9 mouse cellular contexts compared by ENCODE assay signal in the genomic region with DNA sequence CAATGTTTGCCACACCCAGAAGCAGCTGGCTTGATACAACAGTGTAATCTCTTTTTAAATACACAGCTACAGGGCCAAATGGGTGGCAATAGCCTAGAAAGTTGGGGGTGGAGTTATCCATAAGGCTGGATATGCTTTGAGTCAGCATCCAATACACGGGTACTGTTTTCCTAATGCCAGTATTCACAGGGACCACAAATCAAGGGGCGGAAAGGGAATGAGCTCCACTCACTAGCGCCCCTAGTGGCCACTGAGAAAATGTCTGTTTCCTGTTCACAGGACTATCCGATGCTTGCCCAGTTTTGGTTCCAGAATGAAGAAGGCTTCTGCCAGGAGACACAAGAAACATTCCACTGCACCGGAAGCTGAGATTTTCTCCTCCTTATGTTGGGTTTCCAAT. TPM values are rescaled to one million over a fixed set of nuclear protein-coding genes. Genes with fewer than 3 reads are reported as not detected.
DNase-seq lines count a peak whose midpoint lies in the region; ATAC-seq and TF ChIP-seq lines count a peak whose summit lies in the region.
"Had no signal": no experiment of that assay in that cellular context is flagged by ENCODE, and none has a peak within 500 bp of the region (broad histone marks: within the 10 kb centered on the region; RNA-seq: fewer than 3 reads in every experiment).

No protein-coding gene starts in this region.

- no peak for DNase-seq in layer of hippocampus, adult 2 months (ENCODE audit: low spot score in 2 of 2)
- DNase-seq in layer of hippocampus, postnatal 36 days, result no peak
- peak; percentile 67 to 76 for DNase-seq in cerebellum, adult 18-20 months
- peak; percentile 68 for DNase-seq in gastrocnemius, postnatal 14 days
- DNase-seq in liver, adult 2 months (ENCODE audit: extremely low read depth, low read depth, low spot score), result no peak
- no peak for DNase-seq in frontal cortex, adult 2 months (ENCODE audit: extremely low spot score in 1 of 2, low spot score in 1 of 2)

- H3K4me2 ChIP-seq in neural tube, embryonic 14.5 days (ENCODE audit: low read depth, low read length), result no peak overlapping the region
- H3K4me2 ChIP-seq: embryonic facial prominence, embryonic 15.5 days had no signal

- H3K9me3 ChIP-seq in ES-Bruce4 (replicated peaks; ENCODE audit: control insufficient read depth, insufficient read depth, low read length, poor library complexity, severe bottlenecking), result no peaks in the 10 kb centered on the region
- no peaks in the 10 kb centered on the region for H3K9me3 ChIP-seq in neural tube, embryonic 14.5 days (ENCODE audit: control insufficient read depth, low read length)
- H3K9me3 ChIP-seq: embryonic facial prominence, embryonic 15.5 days had no signal

- no peak for TF ChIP-seq POLR2A in ES-Bruce4 (IDR thresholded peaks at IDR 0.05; ENCODE audit: insufficient read depth, low read length)
- no peak for TF ChIP-seq POLR2A in liver, adult 2 months (IDR thresholded peaks at IDR 0.05; ENCODE audit: extremely low read depth, insufficient read depth, low read length)

- no peaks in the 10 kb centered on the region for H3K79me2 ChIP-seq in liver, adult 2 months (ENCODE audit: control insufficient read depth, insufficient read depth, low read length)

- no peak for TF ChIP-seq EP300 in ES-Bruce4 (IDR thresholded peaks at IDR 0.05; ENCODE audit: insufficient read depth, low read depth, low read length)

- H3K9ac ChIP-seq in ES-Bruce4 (ENCODE audit: low read depth, poor library complexity, severe bottlenecking), result no peak overlapping the region
- H3K9ac ChIP-seq in liver, adult 2 months (ENCODE audit: low read depth, low read length), result no peak overlapping the region
- H3K9ac ChIP-seq in neural tube, embryonic 14.5 days (replicated peaks; ENCODE audit: low read depth, low read length), result no peak overlapping the region
- H3K9ac ChIP-seq: embryonic facial prominence, embryonic 15.5 days had no signal

- no peak overlapping the region for H3K4me3 ChIP-seq in layer of hippocampus, adult 2 months
- H3K4me3 ChIP-seq in ES-Bruce4 (ENCODE audit: low read depth, low read length), result no peak overlapping the region
- H3K4me3 ChIP-seq in liver, adult 2 months (ENCODE audit: insufficient read depth, low read depth, low read length), result no peak overlapping the region
- no peak overlapping the region for H3K4me3 ChIP-seq in neural tube, embryonic 14.5 days (ENCODE audit: low read depth, low read length)
- H3K4me3 ChIP-seq: embryonic facial prominence, embryonic 15.5 days had no signal

- no peaks in the 10 kb centered on the region for H3K36me3 ChIP-seq in ES-Bruce4 (ENCODE audit: control insufficient read depth, insufficient read depth, low read length, poor library complexity, severe bottlenecking)
- no peaks in the 10 kb centered on the region for H3K36me3 ChIP-seq in liver, adult 2 months (ENCODE audit: control insufficient read depth, insufficient read depth, low read length)
- no peaks in the 10 kb centered on the region for H3K36me3 ChIP-seq in neural tube, embryonic 14.5 days (ENCODE audit: control insufficient read depth, insufficient read depth, low read length)
- H3K36me3 ChIP-seq: embryonic facial prominence, embryonic 15.5 days had no signal

- peak; percentile 54; the same call in 1 of the 2 replicates for ATAC-seq in neural tube, embryonic 14.5 days (ENCODE audit: low read depth)

- H3K27ac ChIP-seq in layer of hippocampus, adult 2 months, result no peak overlapping the region
- no peak overlapping the region for H3K27ac ChIP-seq in ES-Bruce4 (ENCODE audit: insufficient read depth, low read length)
- H3K27ac ChIP-seq in liver, adult 2 months (replicated peaks; ENCODE audit: insufficient read depth, low read depth, low read length), result no peak overlapping the region
- H3K27ac ChIP-seq in neural tube, embryonic 14.5 days (ENCODE audit: low read depth, low read length), result no peak overlapping the region
- H3K27ac ChIP-seq: embryonic facial prominence, embryonic 15.5 days had no signal

- no peaks in the 10 kb centered on the region for H3K27me3 ChIP-seq in ES-Bruce4 (ENCODE audit: control insufficient read depth, insufficient read depth, low read length, poor library complexity, severe bottlenecking)
- H3K27me3 ChIP-seq in liver, adult 2 months (ENCODE audit: control insufficient read depth, insufficient read depth, low read length), result no peaks in the 10 kb centered on the region
- no peaks in the 10 kb centered on the region for H3K27me3 ChIP-seq in neural tube, embryonic 14.5 days (ENCODE audit: control insufficient read depth, insufficient read depth, low read length)
- H3K27me3 ChIP-seq: embryonic facial prominence, embryonic 15.5 days had no signal

- H3K4me1 ChIP-seq in ES-Bruce4 (ENCODE audit: control insufficient read depth, insufficient read depth, low read length), result peaks cover 2% of the 10 kb centered on the region
- peaks cover 6% of the 10 kb centered on the region for H3K4me1 ChIP-seq in liver, adult 2 months (ENCODE audit: control insufficient read depth, insufficient read depth, low read length)
- no peaks in the 10 kb centered on the region for H3K4me1 ChIP-seq in neural tube, embryonic 14.5 days (ENCODE audit: control insufficient read depth, insufficient read depth, low read length)
- H3K4me1 ChIP-seq: embryonic facial prominence, embryonic 15.5 days had no signal

- TF ChIP-seq CTCF in layer of hippocampus, adult 2 months (conservative IDR thresholded peaks at IDR 0.05), result peak; percentile 94
- TF ChIP-seq CTCF in ES-Bruce4 (IDR thresholded peaks at IDR 0.05; ENCODE audit: low read depth, low read length), result peak; percentile 82
- peak; percentile 69; the same call in 1 of the 2 replicates for TF ChIP-seq CTCF in liver, adult 2 months (IDR thresholded peaks at IDR 0.05; ENCODE audit: low read depth, low read length)

- intact Hi-C loops in gastrocnemius, postnatal 14 days (cut with DNase I; ENCODE audit: low total_unique reads), result no loop called here

- 20% methylated on average over 5 of the region's 5 CpGs for WGBS in liver, adult 2 months
- 20% methylated on average over 5 of the region's 5 CpGs for WGBS in neural tube, embryonic 14.5 days

RNA-seq across cellular contexts. Expression of gene Fbxl14, which starts 7.3 kb away (rescaled TPM):
- 10 to 100 TPM; 32.3 to 34.3 TPM for total RNA-seq in layer of hippocampus, adult 2 months (2021)
- total RNA-seq in layer of hippocampus, postnatal 36 days (2021), result 10 to 100 TPM; 31.6 to 33.6 TPM
- polyA plus RNA-seq in ES-Bruce4 (2011; ENCODE audit: insufficient read depth, insufficient read length, low read depth, missing spikeins), result 30.9 and 37.9 TPM in 2 replicates
- total RNA-seq in gastrocnemius, postnatal 14 days (2021), result 10 to 100 TPM in 1 of 2 experiments, 1 to 10 TPM in 1; 9.2 to 11.1 TPM
- 5.0 and 7.9 TPM in 2 replicates for total RNA-seq in liver, adult 2 months (2014; rRNA removed)
- polyA plus RNA-seq in liver, adult 2 months (2012; rRNA removed), result 17.5 and 18.7 TPM in 2 replicates
- 3.5 and 3.8 TPM in 2 replicates for polyA plus RNA-seq in neural tube, embryonic 14.5 days (2014; fragmentation: Nextera tagmentation; extraction: Ambion mirVana)
- polyA plus RNA-seq in frontal cortex, adult 2 months (2012; rRNA removed), result 30.9 and 33.7 TPM in 2 replicates

RNA-seq across cellular contexts. Expression of gene Adipor2, which starts 54.6 kb away (rescaled TPM):
- 10 to 100 TPM; 37.1 to 40.5 TPM for total RNA-seq in layer of hippocampus, adult 2 months (2021)
- 10 to 100 TPM; 36.2 to 41.5 TPM for total RNA-seq in layer of hippocampus, postnatal 36 days (2021)
- 104 and 111 TPM in 2 replicates for polyA plus RNA-seq in ES-Bruce4 (2011; ENCODE audit: insufficient read depth, insufficient read length, low read depth, missing spikeins)
- total RNA-seq in gastrocnemius, postnatal 14 days (2021), result 10 to 100 TPM; 53.0 to 60.4 TPM
- total RNA-seq in liver, adult 2 months (2014; rRNA removed), result 252 and 306 TPM in 2 replicates
- polyA plus RNA-seq in liver, adult 2 months (2012; rRNA removed), result 212 and 246 TPM in 2 replicates
- polyA plus RNA-seq in neural tube, embryonic 14.5 days (2014; fragmentation: Nextera tagmentation; extraction: Ambion mirVana), result 19.4 and 36.2 TPM in 2 replicates
- 32.5 and 36.8 TPM in 2 replicates for polyA plus RNA-seq in frontal cortex, adult 2 months (2012; rRNA removed)

Comparison
In these comparisons a context has a peak if more than half of its experiments do, and no peak if none do; other contexts are left out.
1. DNase-seq: peak in cerebellum, adult 18-20 months (2 of 2) and gastrocnemius, postnatal 14 days (single experiment); none in layer of hippocampus, adult 2 months (0 of 2), layer of hippocampus, postnatal 36 days (0 of 2), liver, adult 2 months (single experiment) and frontal cortex, adult 2 months (0 of 2).
2. Peak in every context shown above with its lines, with median percentiles within 50 percentile points of each other: CTCF ChIP-seq.